Mouse (Mus musculus) left cerebral cortex, adult 2 months (tissue): ENCODE data around the gene Vti1a. TPM values are rescaled to one million over a fixed set of nuclear protein-coding genes. Genes with fewer than 3 reads are reported as not detected.

Experiments used
- DNase-seq, 2 experiments: peaks; one replicate each; pipeline ENCODE4 v3.0.0; 2021 to 2022; ENCODE audit warnings: low spot score in 2 of 2, mixed read lengths in 1 of 2; ENCODE audit errors: extremely low spot score in 1 of 2
- H3K27ac ChIP-seq: fragments of 200-600 bp; 2 replicates; pipeline ENCODE4 v1.8.1; 2022
- H3K4me3 ChIP-seq: fragments of 200-600 bp; 2 replicates; pipeline ENCODE4 v1.8.1; 2022
- CTCF ChIP-seq: fragments of 200-600 bp; IDR thresholded peaks from 2 replicates; pipeline ENCODE4 v1.8.1; 2022; ENCODE audit warnings: antibody characterized with exemption, mild to moderate bottlenecking, moderate library complexity
- intact Hi-C: fragments of 180-260 bp; cut with DNase I; formaldehyde crosslinking; loops from one replicate; pipeline ENCODE4 v1.15.1; 2025
- total RNA-seq, 2 experiments: library from RNA; stranded (reverse); gene quantifications; 2 replicates each; pipeline ENCODE4 v1.2.3; 2021

The Vti1a gene
- total RNA-seq, 2 experiments from 2014 or later, result 66.2 to 67.0 TPM

DNA sequence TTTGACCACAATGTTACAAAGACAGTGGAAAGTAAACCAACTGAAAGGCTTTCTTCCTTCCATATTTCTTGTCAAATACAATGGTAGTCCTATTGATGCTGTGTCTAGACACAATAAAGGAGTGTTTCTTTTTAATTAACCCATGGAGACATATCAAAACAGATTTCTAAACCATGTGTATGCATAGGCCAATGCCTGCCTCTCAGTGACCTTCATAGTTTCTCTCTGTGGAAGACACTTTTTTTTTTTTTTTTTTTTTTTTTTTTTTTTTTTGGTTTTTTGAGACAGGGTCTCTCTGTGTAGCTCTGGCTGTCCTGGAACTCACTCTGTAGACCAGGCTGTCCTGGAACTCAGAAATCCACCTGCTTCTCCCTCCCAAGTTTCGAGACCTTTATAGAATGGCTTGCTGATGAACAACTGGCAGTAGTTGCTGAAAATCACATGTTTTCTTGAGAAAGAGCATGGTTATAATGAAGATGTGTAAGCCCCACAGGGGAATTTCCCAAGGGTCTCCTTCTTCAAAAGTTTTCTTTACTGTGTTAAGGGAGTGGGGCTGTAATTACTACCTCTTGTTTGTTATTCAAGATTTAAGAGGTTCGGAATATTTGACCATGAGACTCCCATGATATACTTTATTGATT is 23.8 kb upstream of the Vti1a start:
- intact Hi-C loops, result no loop called here
- H3K27ac ChIP-seq, result no peak overlapping the region

GRCm38 (mm10) chr19:55293175-55293574 is 22.9 kb upstream of the Vti1a start:
- H3K27ac ChIP-seq, result no peak overlapping the region
- intact Hi-C loops, result no loop called here
- no peak overlapping the region for H3K4me3 ChIP-seq
- DNase-seq, result no peak
- no peak for TF ChIP-seq CTCF

More for the DNA sequence above, 23.8 kb upstream of the Vti1a start:
- no peak overlapping the region for H3K4me3 ChIP-seq
- DNase-seq, result no peak
- no peak for TF ChIP-seq CTCF

GRCm38 (mm10) chr19:55295075-55295474 is 21.0 kb upstream of the Vti1a start:
- no peak for TF ChIP-seq CTCF
- Histone ChIP-seq H3K27ac (no peak overlapping the region), H3K4me3 (no peak overlapping the region)
- intact Hi-C loops, result no loop called here
- DNase-seq, result no peak

DNA sequence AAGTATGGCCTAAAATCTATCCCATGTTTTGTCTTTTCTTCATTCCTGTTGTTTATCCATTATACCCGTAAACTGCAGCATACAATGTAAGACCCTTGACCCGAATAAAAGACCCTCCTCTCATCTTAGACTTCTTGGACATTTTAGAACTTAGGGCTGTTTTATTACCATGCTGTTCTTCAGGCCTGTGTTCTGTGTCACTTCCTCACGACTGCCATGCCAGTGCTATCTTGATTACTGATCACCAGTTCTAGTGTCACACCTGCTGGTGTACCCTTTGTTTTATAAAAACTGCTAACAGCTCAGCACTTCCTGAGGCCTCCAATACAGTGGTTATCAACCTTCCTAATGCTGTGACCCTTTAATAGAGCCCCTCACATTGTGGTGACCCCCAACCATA is 20.5 kb upstream of the Vti1a start:
- Histone ChIP-seq H3K4me3 (no peak overlapping the region), H3K27ac (no peak overlapping the region)
- no peak for DNase-seq
- intact Hi-C loops, result no loop called here
- no peak for TF ChIP-seq CTCF

DNA sequence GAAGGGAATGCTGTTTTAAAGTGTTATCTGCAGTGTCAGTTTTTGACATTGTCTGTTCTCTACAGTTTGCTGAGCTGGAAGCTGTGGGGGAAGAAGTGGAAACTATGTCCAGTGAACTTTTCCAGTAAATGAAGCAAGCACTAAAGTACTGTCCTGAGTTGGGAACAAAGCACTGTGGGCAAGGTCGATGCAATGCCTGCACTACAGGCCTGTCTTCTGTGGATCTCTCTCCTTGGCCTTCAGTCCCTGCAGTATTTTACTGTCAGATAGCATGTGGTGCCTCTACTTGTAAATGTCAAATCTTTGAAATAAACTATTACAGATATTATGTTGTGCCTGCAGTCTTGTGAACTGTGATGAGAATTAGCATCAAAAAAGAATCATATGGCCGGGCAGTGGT is 19.8 kb upstream of the Vti1a start:
- intact Hi-C loops, result no loop called here
- no peak overlapping the region for H3K4me3 ChIP-seq
- no peak for TF ChIP-seq CTCF
- DNase-seq, result no peak
- no peak overlapping the region for H3K27ac ChIP-seq

DNA sequence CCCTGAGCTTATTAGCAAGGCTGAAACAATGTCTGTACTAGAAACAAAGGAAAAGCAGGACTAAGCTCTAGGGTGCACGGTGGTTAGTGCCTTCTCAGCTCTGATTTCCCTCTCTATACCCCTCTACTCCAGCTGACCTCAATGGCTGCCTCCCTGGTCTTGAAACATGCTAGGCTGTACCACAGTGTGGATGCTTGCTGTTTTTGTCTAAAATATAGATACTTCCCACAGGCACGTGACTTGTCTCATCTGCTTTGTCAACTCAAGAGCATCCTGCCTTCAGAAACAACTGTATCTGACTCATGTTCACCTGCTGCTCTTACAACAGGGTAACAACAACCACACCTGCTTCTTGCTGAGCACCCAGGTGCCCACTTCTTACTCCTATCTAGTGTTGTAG is 18.6 kb upstream of the Vti1a start:
- Histone ChIP-seq H3K4me3 (no peak overlapping the region), H3K27ac (no peak overlapping the region)
- TF ChIP-seq CTCF, result no peak
- DNase-seq, result no peak
- intact Hi-C loops, result no loop called here

- intact Hi-C loops, result no loop called here
- H3K4me3 ChIP-seq, result no peak overlapping the region
- H3K27ac ChIP-seq, result no peak overlapping the region
- no peak for DNase-seq
- TF ChIP-seq CTCF, result no peak
Measured at GRCm38 (mm10) chr19:55297961-55298360, 18.1 kb upstream of the Vti1a start.

GRCm38 (mm10) chr19:55299378-55299777 is 16.7 kb upstream of the Vti1a start:
- TF ChIP-seq CTCF, result no peak
- DNase-seq, result no peak
- intact Hi-C loops, result no loop called here
- Histone ChIP-seq H3K27ac (no peak overlapping the region), H3K4me3 (no peak overlapping the region)

GRCm38 (mm10) chr19:55300525-55300924 is 15.6 kb upstream of the Vti1a start:
- DNase-seq, result no peak
- intact Hi-C loops, result no loop called here
- Histone ChIP-seq H3K4me3 (no peak overlapping the region), H3K27ac (no peak overlapping the region)
- TF ChIP-seq CTCF, result no peak

DNA sequence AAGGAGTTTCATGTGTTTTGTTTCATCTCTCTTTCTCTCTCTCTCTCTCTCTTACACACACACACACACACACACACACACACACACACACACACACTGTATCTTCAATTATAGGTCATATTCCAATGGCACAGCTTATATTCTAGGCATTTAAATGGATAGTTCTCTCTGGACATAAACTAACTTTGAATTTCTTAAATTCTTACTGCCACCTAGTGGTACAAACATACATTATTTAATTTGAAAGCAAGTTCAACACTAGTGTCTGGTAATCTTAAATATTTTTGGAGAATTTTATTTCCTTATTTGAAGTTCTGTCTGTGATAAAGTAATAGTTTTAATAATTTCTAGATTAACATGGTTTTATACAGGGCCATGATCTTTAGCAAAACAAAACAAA is 11.1 kb upstream of the Vti1a start:
- no peak overlapping the region for H3K27ac ChIP-seq
- no peak overlapping the region for H3K4me3 ChIP-seq
- peak; percentile 59 for TF ChIP-seq CTCF
- no peak for DNase-seq
- intact Hi-C loops, result loop anchor here (1.0 kb wide), 1 partner anchor 87 kb away; no protein-coding TSS in a partner anchor

GRCm38 (mm10) chr19:55311874-55312273 is 4.2 kb upstream of the Vti1a start:
- intact Hi-C loops, result no loop called here
- Histone ChIP-seq H3K4me3 (no peak overlapping the region), H3K27ac (no peak overlapping the region)
- DNase-seq, result no peak
- TF ChIP-seq CTCF, result no peak

DNA sequence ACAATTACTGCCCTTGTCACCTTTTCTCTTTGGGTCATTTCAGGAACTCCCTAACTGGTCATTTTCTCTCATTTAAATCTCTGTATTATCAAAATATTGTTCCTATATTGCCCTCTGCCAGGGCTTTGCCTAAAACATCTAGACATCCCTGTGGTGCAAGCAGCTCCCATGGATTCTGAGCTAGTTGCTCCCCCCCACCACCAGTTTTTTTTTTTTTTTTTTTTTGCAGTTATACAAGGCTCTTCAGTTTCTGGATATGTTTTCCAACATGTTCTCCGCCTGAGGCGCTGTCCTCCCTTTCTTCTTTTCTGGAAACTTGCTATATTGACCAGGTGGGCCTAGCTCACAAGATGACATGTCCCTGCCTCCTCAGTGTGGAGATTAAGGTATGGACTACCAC is 2.4 kb upstream of the Vti1a start:
- Histone ChIP-seq H3K4me3 (no peak overlapping the region), H3K27ac (no peak overlapping the region)
- intact Hi-C loops, result no loop called here
- TF ChIP-seq CTCF, result no peak
- no peak for DNase-seq

- intact Hi-C loops, result loop anchor here (5.0 kb wide), 1 partner anchor 218 kb away; no protein-coding TSS in a partner anchor
- H3K27ac ChIP-seq, result peak within 1 kb of the TSS; percentile 90
- H3K4me3 ChIP-seq, result peak within 1 kb of the TSS; percentile 100
- TF ChIP-seq CTCF, result no peak
- peak; percentile 84 to 85 for DNase-seq
Measured at GRCm38 (mm10) chr19:55315452-55316108, 515 bp upstream of the Vti1a start, which contains the start of gene Zdhhc6. TSS of gene Zdhhc6 (minus strand) at chr19:55316032.
